Mouse (Mus musculus): ENCODE measurements around the gene Bricd5.

GRCm38 (mm10) chr17:24504085-24504484 is 30.4 kb downstream of the Bricd5 start:
- TF ChIP-seq CTCF (IDR thresholded peaks at IDR 0.05; ENCODE audit: low read depth) (no peak), EP300 (IDR thresholded peaks at IDR 0.05; ENCODE audit: low read depth) (no peak)
